Mouse (Mus musculus) lung, postnatal 10 days (tissue): ENCODE measurements around the gene Zfp526.
A peak's percentile ranks its signal among the peaks of the same experiment; 100 is the strongest.
"Not testable (repeated sequence)": the region's sequence is repeated elsewhere in the genome, so short reads cannot be mapped to it uniquely, and the experiment has no call there.

Source experiments
- DNase-seq: peaks from one replicate; pipeline ENCODE4 v3.0.0; 2021

Zfp526 gene

GRCm38 (mm10) chr7:25243361-25243760 lies 22.1 kb downstream of the Zfp526 start:
- no peak for DNase-seq

GRCm38 (mm10) chr7:25244562-25245369 lies 23.5 kb downstream of the Zfp526 start:
- no peak for DNase-seq

GRCm38 (mm10) chr7:25246079-25246758 lies 25.0 kb downstream of the Zfp526 start:
- peak; percentile 82 for DNase-seq

GRCm38 (mm10) chr7:25246759-25247137 lies 25.5 kb downstream of the Zfp526 start:
- DNase-seq: peak; percentile 47

GRCm38 (mm10) chr7:25247498-25247897 lies 26.3 kb downstream of the Zfp526 start:
- DNase-seq: no peak

- peak; percentile 64 for DNase-seq
Observed at GRCm38 (mm10) chr7:25248018-25248647, 26.9 kb downstream of the Zfp526 start.

- no peak for DNase-seq
Observed at GRCm38 (mm10) chr7:25248846-25249313, 27.7 kb downstream of the Zfp526 start.

GRCm38 (mm10) chr7:25249314-25250140 lies 28.3 kb downstream of the Zfp526 start:
- peak; percentile 88 for DNase-seq

GRCm38 (mm10) chr7:25250141-25250972 lies 29.1 kb downstream of the Zfp526 start, which contains the start of gene Erf:
Gene Erf, minus strand, starts transcription at chr7:25250761.
- DNase-seq: peak; percentile 97

- peak; percentile 92 for DNase-seq
Observed at GRCm38 (mm10) chr7:25251071-25251791, 30.0 kb downstream of the Zfp526 start.

- DNase-seq: no peak
Observed at GRCm38 (mm10) chr7:25251822-25252221, 30.6 kb downstream of the Zfp526 start.

GRCm38 (mm10) chr7:25261896-25262295 lies 40.7 kb downstream of the Zfp526 start:
- DNase-seq: no peak

GRCm38 (mm10) chr7:25263968-25264870 lies 43.0 kb downstream of the Zfp526 start:
- DNase-seq: no peak

- DNase-seq: not testable (repeated sequence)
Observed at GRCm38 (mm10) chr7:25265743-25266142, 44.5 kb downstream of the Zfp526 start.

GRCm38 (mm10) chr7:25266180-25266962 lies 45.1 kb downstream of the Zfp526 start:
- DNase-seq: no peak

- peak; percentile 100 for DNase-seq
Observed at GRCm38 (mm10) chr7:25267301-25267750, 46.1 kb downstream of the Zfp526 start, which contains the start of gene Cic. Gene Cic, plus strand, starts transcription at chr7:25267704.

- DNase-seq: peak; percentile 100
Observed at GRCm38 (mm10) chr7:25267751-25268463, 46.7 kb downstream of the Zfp526 start.

- DNase-seq: no peak
Observed at GRCm38 (mm10) chr7:25268588-25268987, 47.4 kb downstream of the Zfp526 start.
